ENCODE assay signal across 22 mouse cellular contexts in genomic region chr12:21431950-21432349, GRCm38 (mm10). TPM values are rescaled to one million over a fixed set of nuclear protein-coding genes. Genes with fewer than 3 reads are reported as not detected.
A peak's percentile ranks its signal among the peaks of the same experiment; 100 is the strongest.
DNase-seq lines count a peak whose midpoint lies in the region; ATAC-seq and TF ChIP-seq lines count a peak whose summit lies in the region.
"Had no signal": no experiment of that assay in that cellular context is flagged by ENCODE, and none has a peak within 500 bp of the region (broad histone marks: within the 10 kb centered on the region; RNA-seq: fewer than 3 reads in every experiment).

No protein-coding gene starts in this region.

- no peak for TF ChIP-seq CTCF in lung, postnatal 0 days (IDR thresholded peaks at IDR 0.05)

- no peaks in the 10 kb centered on the region for H3K27me3 ChIP-seq in heart, embryonic 15.5 days
- H3K27me3 ChIP-seq in neural tube, embryonic 12.5 days (replicated peaks) = no peaks in the 10 kb centered on the region
- H3K27me3 ChIP-seq in neural tube, embryonic 15.5 days (replicated peaks) = no peaks in the 10 kb centered on the region
- H3K27me3 ChIP-seq in lung, postnatal 0 days (replicated peaks; ENCODE audit: insufficient read depth, low read length) = no peaks in the 10 kb centered on the region
- H3K27me3 ChIP-seq: forebrain, embryonic 15.5 days; liver, embryonic 15.5 days had no signal

- no peak overlapping the region for H3K27ac ChIP-seq in heart, embryonic 15.5 days
- H3K27ac ChIP-seq in neural tube, embryonic 12.5 days = no peak overlapping the region
- no peak overlapping the region for H3K27ac ChIP-seq in neural tube, embryonic 15.5 days (replicated peaks)
- no peak overlapping the region for H3K27ac ChIP-seq in lung, postnatal 0 days (ENCODE audit: low read length)
- H3K27ac ChIP-seq: forebrain, embryonic 15.5 days; heart, embryonic 10.5 days; hindbrain, postnatal 0 days; layer of hippocampus, adult 2 months; liver, embryonic 15.5 days had no signal

- H3K36me3 ChIP-seq in heart, embryonic 15.5 days = no peaks in the 10 kb centered on the region
- no peaks in the 10 kb centered on the region for H3K36me3 ChIP-seq in neural tube, embryonic 12.5 days
- no peaks in the 10 kb centered on the region for H3K36me3 ChIP-seq in neural tube, embryonic 15.5 days
- H3K36me3 ChIP-seq in lung, postnatal 0 days (ENCODE audit: insufficient read depth, low read length) = no peaks in the 10 kb centered on the region
- H3K36me3 ChIP-seq: forebrain, embryonic 15.5 days; heart, embryonic 10.5 days; liver, embryonic 15.5 days had no signal

- no peaks in the 10 kb centered on the region for H3K4me1 ChIP-seq in heart, embryonic 15.5 days (replicated peaks)
- H3K4me1 ChIP-seq in neural tube, embryonic 12.5 days = no peaks in the 10 kb centered on the region
- H3K4me1 ChIP-seq in neural tube, embryonic 15.5 days = no peaks in the 10 kb centered on the region
- H3K4me1 ChIP-seq in lung, postnatal 0 days (ENCODE audit: insufficient read depth, low read depth, low read length) = no peaks in the 10 kb centered on the region
- H3K4me1 ChIP-seq: forebrain, embryonic 15.5 days; liver, embryonic 15.5 days had no signal

- H3K4me3 ChIP-seq in heart, embryonic 15.5 days = no peak overlapping the region
- H3K4me3 ChIP-seq in neural tube, embryonic 12.5 days = no peak overlapping the region
- no peak overlapping the region for H3K4me3 ChIP-seq in neural tube, embryonic 15.5 days (replicated peaks)
- H3K4me3 ChIP-seq in lung, postnatal 0 days (ENCODE audit: low read depth, low read length) = no peak overlapping the region
- H3K4me3 ChIP-seq: forebrain, embryonic 15.5 days; heart, embryonic 10.5 days; layer of hippocampus, adult 2 months; liver, embryonic 15.5 days; megakaryocyte, embryonic 14.5 days had no signal

- TF ChIP-seq EP300 in lung, postnatal 0 days (IDR thresholded peaks at IDR 0.05) = peak; percentile 18; the same call in 1 of the 2 replicates

- no peak overlapping the region for H3K9ac ChIP-seq in heart, embryonic 15.5 days
- no peak overlapping the region for H3K9ac ChIP-seq in neural tube, embryonic 12.5 days
- H3K9ac ChIP-seq in neural tube, embryonic 15.5 days (replicated peaks) = no peak overlapping the region
- H3K9ac ChIP-seq in lung, postnatal 0 days (replicated peaks; ENCODE audit: low read depth) = no peak overlapping the region
- H3K9ac ChIP-seq: forebrain, embryonic 15.5 days; liver, embryonic 15.5 days had no signal

- 63% methylated on average over 8 of the region's 8 CpGs for WGBS in heart, embryonic 15.5 days
- WGBS in neural tube, embryonic 12.5 days = 65% methylated on average over 8 of the region's 8 CpGs
- 63% methylated on average over 8 of the region's 8 CpGs for WGBS in neural tube, embryonic 15.5 days
- 52% methylated on average over 8 of the region's 8 CpGs for WGBS in lung, postnatal 0 days

- peak; percentile 17; the same call in 1 of the 2 replicates for ATAC-seq in heart, embryonic 15.5 days (replicated peaks; ENCODE audit: insufficient number of reproducible peaks, insufficient read depth, low FRiP score, low read depth)
- 0 out of 2 replicates have a peak, but pooled peaks have one; percentile 7 for ATAC-seq in neural tube, embryonic 12.5 days (ENCODE audit: low FRiP score, low read depth)
- ATAC-seq in neural tube, embryonic 15.5 days (ENCODE audit: low FRiP score) = no peak
- peak; percentile 88 for ATAC-seq in lung, postnatal 0 days
- ATAC-seq: forebrain, embryonic 15.5 days; hindbrain, postnatal 0 days had no signal

- no peak overlapping the region for H3K4me2 ChIP-seq in heart, embryonic 15.5 days
- no peak overlapping the region for H3K4me2 ChIP-seq in neural tube, embryonic 12.5 days (replicated peaks)
- H3K4me2 ChIP-seq in neural tube, embryonic 15.5 days = no peak overlapping the region
- no peak overlapping the region for H3K4me2 ChIP-seq in lung, postnatal 0 days (replicated peaks; ENCODE audit: low read depth, low read length)
- H3K4me2 ChIP-seq: forebrain, embryonic 15.5 days; liver, embryonic 15.5 days had no signal

- no peak for DNase-seq in heart, adult 8-10 months (ENCODE audit: low spot score)
- peak; percentile 81 for DNase-seq in lung, postnatal 0 days (ENCODE audit: low spot score)
- no peak for DNase-seq in spleen, postnatal 14 days (ENCODE audit: low spot score in 2 of 2)
- no peak for DNase-seq in kidney, postnatal 10 days
- DNase-seq: adrenal gland, postnatal 10 days; cerebellum, postnatal 25 days; embryo, embryonic 11 days; gastrocnemius, postnatal 14 days; heart, postnatal 14 days; kidney, adult 2 months; kidney, postnatal 14 days; right cerebral cortex, adult 18-20 months; thymus, postnatal 25 days had no signal

- no peaks in the 10 kb centered on the region for H3K9me3 ChIP-seq in heart, embryonic 15.5 days (replicated peaks)
- H3K9me3 ChIP-seq in neural tube, embryonic 12.5 days = no peaks in the 10 kb centered on the region
- H3K9me3 ChIP-seq in neural tube, embryonic 15.5 days (replicated peaks) = no peaks in the 10 kb centered on the region
- no peaks in the 10 kb centered on the region for H3K9me3 ChIP-seq in lung, postnatal 0 days (ENCODE audit: low read length)
- H3K9me3 ChIP-seq: forebrain, embryonic 15.5 days; heart, embryonic 10.5 days; liver, embryonic 15.5 days; megakaryocyte, embryonic 14.5 days had no signal

RNA-seq across cellular contexts. Expression of gene Ywhaq, which starts 14.5 kb away (rescaled TPM):
- polyA plus RNA-seq in heart, embryonic 15.5 days (2015; fragmentation: Nextera tagmentation; extraction: Ambion mirVana) = 365 and 366 TPM in 2 replicates
- 10 to 100 TPM; 52.2 to 54.3 (median 53.1) TPM for total RNA-seq in heart, adult 8-10 months (2022)
- 1,106 and 1,139 TPM in 2 replicates for polyA plus RNA-seq in neural tube, embryonic 12.5 days (2016; fragmentation: Nextera tagmentation; extraction: Ambion mirVana)
- 975 and 1,056 TPM in 2 replicates for polyA plus RNA-seq in neural tube, embryonic 15.5 days (2015; fragmentation: Nextera tagmentation; extraction: Ambion mirVana)
- 395 and 416 TPM in 2 replicates for polyA plus RNA-seq in lung, postnatal 0 days (2015; fragmentation: Nextera tagmentation; extraction: Ambion mirVana)

RNA-seq across cellular contexts. Expression of gene Adam17, which starts 58.5 kb away (rescaled TPM):
- 25.1 and 30.2 TPM in 2 replicates for polyA plus RNA-seq in heart, embryonic 15.5 days (2015; fragmentation: Nextera tagmentation; extraction: Ambion mirVana)
- 10 to 100 TPM; 34.4 to 56.3 (median 43.4) TPM for total RNA-seq in heart, adult 8-10 months (2022)
- 28.6 and 35.2 TPM in 2 replicates for polyA plus RNA-seq in neural tube, embryonic 12.5 days (2016; fragmentation: Nextera tagmentation; extraction: Ambion mirVana)
- 15.6 and 20.6 TPM in 2 replicates for polyA plus RNA-seq in neural tube, embryonic 15.5 days (2015; fragmentation: Nextera tagmentation; extraction: Ambion mirVana)
- 34.4 and 38.7 TPM in 2 replicates for polyA plus RNA-seq in lung, postnatal 0 days (2015; fragmentation: Nextera tagmentation; extraction: Ambion mirVana)
